Mouse (Mus musculus): ENCODE measurements around the gene Csnka2ip.
A peak's percentile ranks its signal among the peaks of the same experiment; 100 is the strongest.

Csnka2ip gene

GRCm38 (mm10) chr16:64602308-64602707, at the start of gene Csnka2ip:
Gene Csnka2ip (minus strand): TSS chr16:64602408.
- no peak for DNase-seq (ENCODE audit: low spot score)

GRCm38 (mm10) chr16:64649594-64650290, 47.5 kb upstream of the Csnka2ip start:
- DNase-seq (ENCODE audit: low spot score) = no peak

- no peak for DNase-seq (ENCODE audit: low spot score)
Observed at GRCm38 (mm10) chr16:64647771-64648170, 45.6 kb upstream of the Csnka2ip start.

- no peak for DNase-seq (ENCODE audit: low spot score)
Observed at GRCm38 (mm10) chr16:64635110-64635509, 32.9 kb upstream of the Csnka2ip start.

- DNase-seq (ENCODE audit: low spot score) = no peak
Observed at GRCm38 (mm10) chr16:64620116-64620515, 17.9 kb upstream of the Csnka2ip start.

GRCm38 (mm10) chr16:64614648-64615047, 12.4 kb upstream of the Csnka2ip start:
- DNase-seq (ENCODE audit: low spot score) = no peak

- no peak for DNase-seq (ENCODE audit: low spot score)
Observed at GRCm38 (mm10) chr16:64607793-64608192, 5.6 kb upstream of the Csnka2ip start.

GRCm38 (mm10) chr16:64586825-64587224, 15.4 kb downstream of the Csnka2ip start:
- no peak for DNase-seq (ENCODE audit: low spot score)

GRCm38 (mm10) chr16:64586262-64586619, 16.0 kb downstream of the Csnka2ip start:
- DNase-seq (ENCODE audit: low spot score) = no peak

GRCm38 (mm10) chr16:64585599-64586261, 16.5 kb downstream of the Csnka2ip start:
- DNase-seq (ENCODE audit: low spot score) = no peak

- DNase-seq (ENCODE audit: low spot score) = peak; percentile 8
Observed at GRCm38 (mm10) chr16:64584591-64584990, 17.6 kb downstream of the Csnka2ip start.

GRCm38 (mm10) chr16:64583406-64583805, 18.8 kb downstream of the Csnka2ip start:
- DNase-seq (ENCODE audit: low spot score) = no peak

- DNase-seq (ENCODE audit: low spot score) = peak; percentile 11
Observed at GRCm38 (mm10) chr16:64569496-64569895, 32.7 kb downstream of the Csnka2ip start.

- no peak for DNase-seq (ENCODE audit: low spot score)
Observed at GRCm38 (mm10) chr16:64563081-64563480, 39.1 kb downstream of the Csnka2ip start.

GRCm38 (mm10) chr16:64558518-64558917, 43.7 kb downstream of the Csnka2ip start:
- DNase-seq (ENCODE audit: low spot score) = no peak

GRCm38 (mm10) chr16:64526883-64527282, 75.3 kb downstream of the Csnka2ip start:
- no peak for DNase-seq (ENCODE audit: low spot score)

GRCm38 (mm10) chr16:64524051-64524645, 78.1 kb downstream of the Csnka2ip start:
- no peak for DNase-seq (ENCODE audit: low spot score)

- no peak for DNase-seq (ENCODE audit: low spot score)
Observed at GRCm38 (mm10) chr16:64513423-64513822, 88.8 kb downstream of the Csnka2ip start.
